ENCODE assay signal across 13 mouse cellular contexts in genomic region chr11:90558359-90559047, GRCm38 (mm10).
DNase-seq lines count a peak whose midpoint lies in the region; ATAC-seq and TF ChIP-seq lines count a peak whose summit lies in the region.
"Had no signal": no experiment of that assay in that cellular context is flagged by ENCODE, and none has a peak within 500 bp of the region (broad histone marks: within the 10 kb centered on the region; RNA-seq: fewer than 3 reads in every experiment).

No protein-coding gene starts in this region.

- H3K4me1 ChIP-seq in kidney, postnatal 0 days (replicated peaks; ENCODE audit: insufficient read depth, low read length): no peaks in the 10 kb centered on the region
- H3K4me1 ChIP-seq in MEL (ENCODE audit: control insufficient read depth in 1 of 2, insufficient read depth in 2 of 2, low read length in 2 of 2): peaks cover 28 to 40% of the 10 kb centered on the region in 2 experiments
- no peaks in the 10 kb centered on the region for H3K4me1 ChIP-seq in forebrain, embryonic 10.5 days
- H3K4me1 ChIP-seq: hindbrain, embryonic 12.5 days had no signal

- H3K4me3 ChIP-seq in kidney, postnatal 0 days (replicated peaks; ENCODE audit: low read depth, low read length): no peak overlapping the region
- H3K4me3 ChIP-seq in MEL (ENCODE audit: control insufficient read depth in 1 of 2, insufficient read depth in 1 of 2, low read depth in 2 of 2, low read length in 2 of 2): peak overlapping the region; percentile 6 to 7; a peak in 2 of 4 replicates
- no peak overlapping the region for H3K4me3 ChIP-seq in forebrain, embryonic 10.5 days
- H3K4me3 ChIP-seq: heart, embryonic 10.5 days; hindbrain, embryonic 12.5 days; liver, embryonic 13.5 days had no signal

- no peaks in the 10 kb centered on the region; the same call in 1 of the 2 replicates for H3K79me2 ChIP-seq in MEL (ENCODE audit: control insufficient read depth, insufficient read depth, low read length, poor library complexity)

- no peak for TF ChIP-seq RAD21 in MEL (IDR thresholded peaks at IDR 0.05; ENCODE audit: low read depth, low read length)

- no peak overlapping the region for H3K27ac ChIP-seq in kidney, postnatal 0 days
- peak overlapping the region; percentile 75 for H3K27ac ChIP-seq in MEL (ENCODE audit: control insufficient read depth, low read depth, low read length)
- no peak overlapping the region for H3K27ac ChIP-seq in forebrain, embryonic 10.5 days
- H3K27ac ChIP-seq: heart, embryonic 10.5 days; hindbrain, embryonic 12.5 days; liver, embryonic 13.5 days had no signal

- no peak; the same call in 1 of the 2 replicates for ATAC-seq in kidney, postnatal 0 days (replicated peaks; ENCODE audit: low FRiP score, low read depth)
- ATAC-seq in megakaryocyte-erythroid progenitor cell, adult 5-6 weeks (replicated peaks; ENCODE audit: low FRiP score, low TSS enrichment, poor library complexity, severe bottlenecking): peak; percentile 53

- H3K27me3 ChIP-seq in kidney, postnatal 0 days (ENCODE audit: insufficient read depth, low read length): no peaks in the 10 kb centered on the region
- no peaks in the 10 kb centered on the region for H3K27me3 ChIP-seq in MEL (ENCODE audit: control insufficient read depth in 1 of 2, insufficient read depth in 2 of 2, low read length in 2 of 2)
- H3K27me3 ChIP-seq in forebrain, embryonic 10.5 days (ENCODE audit: poor library complexity, severe bottlenecking): peaks cover 24% of the 10 kb centered on the region
- H3K27me3 ChIP-seq: hindbrain, embryonic 12.5 days; liver, embryonic 13.5 days had no signal

- peak; percentile 97 to 99 for TF ChIP-seq EP300 in MEL (IDR thresholded peaks at IDR 0.05; ENCODE audit: low read depth in 1 of 2, low read length in 2 of 2)

- no peak for TF ChIP-seq CTCF in kidney, postnatal 0 days (IDR thresholded peaks at IDR 0.05; ENCODE audit: low read depth)
- no peak for TF ChIP-seq CTCF in MEL (IDR thresholded peaks at IDR 0.05 in 2 of 3, conservative IDR thresholded peaks at IDR 0.05 in 1 of 3; ENCODE audit: control insufficient read depth in 1 of 3, insufficient read depth in 1 of 3, low read depth in 2 of 3, low read length in 3 of 3, poor library complexity in 1 of 3, severe bottlenecking in 1 of 3)

- no peak overlapping the region for H3K9ac ChIP-seq in kidney, postnatal 0 days (ENCODE audit: low read depth, low read length)
- H3K9ac ChIP-seq in MEL (ENCODE audit: control insufficient read depth, low read depth, low read length, poor library complexity, severe bottlenecking): no peak overlapping the region
- H3K9ac ChIP-seq: hindbrain, embryonic 12.5 days; liver, embryonic 13.5 days had no signal

- no peaks in the 10 kb centered on the region for H3K9me3 ChIP-seq in kidney, postnatal 0 days (replicated peaks; ENCODE audit: low read length)
- H3K9me3 ChIP-seq in MEL (replicated peaks; ENCODE audit: insufficient read depth, low read length): no peaks in the 10 kb centered on the region
- no peaks in the 10 kb centered on the region for H3K9me3 ChIP-seq in forebrain, embryonic 10.5 days
- H3K9me3 ChIP-seq: heart, embryonic 10.5 days; hindbrain, embryonic 12.5 days; liver, embryonic 13.5 days had no signal

- no peak for TF ChIP-seq POLR2A in MEL (IDR thresholded peaks at IDR 0.05; ENCODE audit: control insufficient read depth in 1 of 2, insufficient read depth in 1 of 2, low read depth in 1 of 2, low read length in 2 of 2, poor library complexity in 1 of 2)

- WGBS in kidney, postnatal 0 days: 37% methylated on average over 9 of the region's 9 CpGs
- WGBS in forebrain, embryonic 10.5 days: 93% methylated on average over 9 of the region's 9 CpGs

- H3K36me3 ChIP-seq in kidney, postnatal 0 days (ENCODE audit: insufficient read depth, low read length): no peaks in the 10 kb centered on the region
- H3K36me3 ChIP-seq in MEL (ENCODE audit: control insufficient read depth in 1 of 2, insufficient read depth in 2 of 2, low read length in 2 of 2): peaks cover 0 to 51% of the 10 kb centered on the region in 2 experiments; a peak in 2 of 4 replicates
- peaks cover 15% of the 10 kb centered on the region for H3K36me3 ChIP-seq in forebrain, embryonic 10.5 days (replicated peaks)
- H3K36me3 ChIP-seq: liver, embryonic 13.5 days had no signal

- DNase-seq in kidney, postnatal 0 days (ENCODE audit: low spot score): peak; percentile 66
- DNase-seq in kidney, postnatal 10 days: no peak
- peak; percentile 82 for DNase-seq in MEL (ENCODE audit: low read depth, low spot score)
- peak; percentile 25 for DNase-seq in brain, adult 2 months (ENCODE audit: low read depth, low spot score)
- DNase-seq in thymus, postnatal 0 days (ENCODE audit: low spot score): no peak
- DNase-seq in testis, postnatal 10 days (ENCODE audit: low spot score): no peak
- DNase-seq in forebrain, embryonic 10.5 days (ENCODE audit: extremely low spot score, low spot score): no peak
- DNase-seq: cerebellum, postnatal 25 days; liver, embryonic 13.5 days; right cerebral cortex, postnatal 25 days had no signal

- no peak overlapping the region for H3K4me2 ChIP-seq in kidney, postnatal 0 days (ENCODE audit: low read length)
- H3K4me2 ChIP-seq: hindbrain, embryonic 12.5 days; liver, embryonic 13.5 days had no signal

TF ChIP-seq in MEL, 35 proteins besides CTCF, POLR2A, EP300 and RAD21:
- TF ChIP-seq MXI1 (IDR thresholded peaks at IDR 0.05; ENCODE audit: low read depth, low read length) (no peak), TAL1 (IDR thresholded peaks at IDR 0.05; ENCODE audit: low read length) (peak; percentile 59), JUND (IDR thresholded peaks at IDR 0.05; ENCODE audit: low read depth, low read length) (no peak), MYC (IDR thresholded peaks at IDR 0.05; ENCODE audit: low read depth, low read length) (peak; percentile 84; the same call in 1 of the 2 replicates), E2F4 (IDR thresholded peaks at IDR 0.05; ENCODE audit: borderline replicate concordance, low read depth, low read length) (no peak), NELFE (IDR thresholded peaks at IDR 0.05; ENCODE audit: low read depth, low read length) (no peak), MAFK (IDR thresholded peaks at IDR 0.05; ENCODE audit: borderline replicate concordance, low read depth, low read length) (peak; percentile 94), MAZ (IDR thresholded peaks at IDR 0.05; ENCODE audit: low read depth, low read length) (0 out of 2 replicates have a peak, but pooled peaks have one; percentile 21), RCOR1 (IDR thresholded peaks at IDR 0.05; ENCODE audit: low read depth, low read length) (peak; percentile 98), ZNF384 (IDR thresholded peaks at IDR 0.05; ENCODE audit: low read depth, low read length) (peak; percentile 94), POLR2AphosphoS5 (IDR thresholded peaks at IDR 0.05; ENCODE audit: borderline replicate concordance, low read depth, low read length) (no peak), NRF1 (IDR thresholded peaks at IDR 0.05; ENCODE audit: insufficient read depth, low read depth, low read length, poor library complexity, severe bottlenecking) (no peak), KAT2A (conservative IDR thresholded peaks at IDR 0.05; ENCODE audit: low read depth, low read length) (no peak), UBTF (IDR thresholded peaks at IDR 0.05; ENCODE audit: borderline replicate concordance, insufficient read depth, low read depth, low read length) (no peak), MAX (IDR thresholded peaks at IDR 0.05; ENCODE audit: low read length) (peak; percentile 35; the same call in 1 of the 2 replicates), CHD2 (IDR thresholded peaks at IDR 0.05; ENCODE audit: low read length) (no peak), MEF2A (IDR thresholded peaks at IDR 0.05; ENCODE audit: extremely low read depth, insufficient replicate concordance, low read depth, low read length, poor library complexity, severe bottlenecking) (peak; percentile 97), ETS1 (IDR thresholded peaks at IDR 0.05; ENCODE audit: low read depth, low read length) (peak; percentile 99), SIN3A (IDR thresholded peaks at IDR 0.05; ENCODE audit: low read length) (peak; percentile 85), BHLHE40 (IDR thresholded peaks at IDR 0.05; ENCODE audit: borderline replicate concordance, low read depth, low read length) (peak; percentile 97), ZC3H11A (IDR thresholded peaks at IDR 0.05; ENCODE audit: low read depth, low read length) (0 out of 2 replicates have a peak, but pooled peaks have one; percentile 12), GABPA (IDR thresholded peaks at IDR 0.05; ENCODE audit: low read depth, low read length) (no peak), GATA1 (IDR thresholded peaks at IDR 0.05; ENCODE audit: low read depth, low read length) (peak; percentile 98), MYB (IDR thresholded peaks at IDR 0.05; ENCODE audit: low read depth, low read length) (peak; percentile 86), POLR2AphosphoS2 (IDR thresholded peaks at IDR 0.05; ENCODE audit: low read length) (no peak), TCF12 (IDR thresholded peaks at IDR 0.05; ENCODE audit: low read depth, low read length) (peak; percentile 90), SMC3 (IDR thresholded peaks at IDR 0.05; ENCODE audit: low read depth, low read length) (no peak), ELF1 (IDR thresholded peaks at IDR 0.05; ENCODE audit: low read depth, low read length) (peak; percentile 40; the same call in 1 of the 2 replicates), CHD1 (IDR thresholded peaks at IDR 0.05; ENCODE audit: low read depth, low read length) (no peak), TBP (IDR thresholded peaks at IDR 0.05; ENCODE audit: low read depth, low read length) (no peak), ZMIZ1 (IDR thresholded peaks at IDR 0.05; ENCODE audit: low read depth, low read length) (no peak), ZKSCAN1 (IDR thresholded peaks at IDR 0.05; ENCODE audit: low read depth, low read length) (no peak; the same call in 1 of the 2 replicates), USF2 (IDR thresholded peaks at IDR 0.05; ENCODE audit: borderline replicate concordance in 1 of 2, insufficient read depth in 1 of 2, low read depth in 1 of 2, low read length in 2 of 2) (no peak), USF1 (IDR thresholded peaks at IDR 0.05; ENCODE audit: low read depth, low read length) (peak; percentile 72), HCFC1 (IDR thresholded peaks at IDR 0.05; ENCODE audit: low read depth, low read length) (no peak; the same call in none of the 2 replicates)

Comparison
In these comparisons a context has a peak if more than half of its experiments do, and no peak if none do; other contexts are left out.
1. DNase-seq: peak in kidney, postnatal 0 days (single experiment), MEL (single experiment) and brain, adult 2 months (single experiment); none in kidney, postnatal 10 days (single experiment), thymus, postnatal 0 days (single experiment), testis, postnatal 10 days (single experiment) and forebrain, embryonic 10.5 days (single experiment).
2. H3K4me3 ChIP-seq: peak in MEL (2 of 2); none in kidney, postnatal 0 days (single experiment) and forebrain, embryonic 10.5 days (single experiment).